Mouse (Mus musculus) thymus, adult 2 months (tissue): Measurements from ENCODE around the gene Synj2.

ENCODE experiments used
- CTCF ChIP-seq: fragments of 200-500 bp; IDR thresholded peaks from 2 replicates; pipeline ENCODE4 v1.5.1; 2012; ENCODE audit warnings: mild to moderate bottlenecking, control low read depth, low read length, moderate library complexity, borderline replicate concordance; ENCODE audit not compliant: control insufficient read depth, poor library complexity, insufficient read depth; ENCODE audit errors: extremely low read depth
- POLR2A ChIP-seq: fragments of 200-500 bp; IDR thresholded peaks from 2 replicates; pipeline ENCODE4 v1.6.1; 2012; ENCODE audit warnings: mild to moderate bottlenecking, low read length, control low read depth, moderate library complexity; ENCODE audit not compliant: control insufficient read depth, poor library complexity, insufficient read depth; ENCODE audit errors: extremely low read depth

DNA sequence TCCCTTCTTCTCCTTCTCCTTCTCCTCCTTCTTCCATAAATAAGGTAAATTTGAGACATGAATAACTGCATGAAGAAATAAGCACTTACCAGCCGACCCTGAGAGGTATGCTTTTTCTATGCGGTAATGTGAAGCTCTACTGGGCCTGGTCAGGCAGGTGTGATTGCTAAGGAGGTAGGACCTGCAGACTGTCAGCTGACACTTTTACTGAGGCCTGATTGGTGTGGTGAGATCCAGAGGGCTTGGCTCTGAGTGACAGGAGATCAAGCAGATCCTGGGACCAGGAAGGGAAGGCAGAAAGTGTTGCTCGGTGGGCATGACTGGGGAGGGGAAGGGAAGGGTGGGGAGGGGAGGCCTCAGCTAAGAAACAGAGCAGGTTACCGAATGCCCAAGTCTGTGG, 45.0 kb upstream of the Synj2 start:
- TF ChIP-seq CTCF: no peak
- no peak for TF ChIP-seq POLR2A
